Mouse (Mus musculus) adrenal gland, postnatal 0 days (tissue): ENCODE results near the gene Cldn1. TPM values are rescaled to one million over a fixed set of nuclear protein-coding genes. Genes with fewer than 3 reads are reported as not detected.

Experiments
- polyA plus RNA-seq: library from polyadenylated mRNA; unstranded; fragments of >200 nt; fragmentation: Nextera tagmentation; extraction: Ambion mirVana; gene quantifications from 2 replicates; pipeline ENCODE4 v1.2.1, GENCODE M21; 2015

Cldn1 gene
- polyA plus RNA-seq, result 49.2 and 100 TPM in 2 replicates

GRCm38 (mm10) chr16:26371325-26372053 is at the start of gene Cldn1:
Cldn1 (minus strand) TSS chr16:26371841.

Other genes with a start within 250 kb of the Cldn1 start
- not detected in 2 replicates for gene Cldn16, start 91.3 kb upstream of the Cldn1 start, polyA plus RNA-seq
- not detected in 2 replicates for gene Tmem207, start 154.9 kb upstream of the Cldn1 start, polyA plus RNA-seq
- gene Il1rap, start 209.9 kb upstream of the Cldn1 start, polyA plus RNA-seq, result 5.6 and 5.7 TPM in 2 replicates